Mouse (Mus musculus): ENCODE data around the gene Rufy3. TPM values are rescaled to one million over a fixed set of nuclear protein-coding genes. Genes with fewer than 3 reads are reported as not detected.

Gene Rufy3
- polyA plus RNA-seq, 1 experiment from 2014 or later, result 304 TPM

- no peaks in the 10 kb centered on the region for H3K4me1 ChIP-seq (replicated peaks)
- no peak overlapping the region for H3K4me3 ChIP-seq (replicated peaks)
- H3K9me3 ChIP-seq, result no peaks in the 10 kb centered on the region
- H3K36me3 ChIP-seq, result no peaks in the 10 kb centered on the region
- no peak overlapping the region for H3K9ac ChIP-seq (replicated peaks)
- H3K4me2 ChIP-seq (replicated peaks), result no peak overlapping the region
- H3K27me3 ChIP-seq, result no peaks in the 10 kb centered on the region
- no peak for ATAC-seq
- no peak overlapping the region for H3K27ac ChIP-seq
Measured at GRCm38 (mm10) chr5:88693057-88693456, 128.2 kb downstream of the Rufy3 start.

GRCm38 (mm10) chr5:88697291-88697690 is 132.5 kb downstream of the Rufy3 start:
- 79% methylated on average over 5 of the region's 5 CpGs for WGBS
- H3K4me3 ChIP-seq (replicated peaks), result no peak overlapping the region
- H3K9ac ChIP-seq (replicated peaks), result no peak overlapping the region
- H3K4me1 ChIP-seq (replicated peaks), result no peaks in the 10 kb centered on the region
- no peaks in the 10 kb centered on the region for H3K9me3 ChIP-seq
- no peak for ATAC-seq
- H3K27ac ChIP-seq, result no peak overlapping the region
- no peaks in the 10 kb centered on the region for H3K27me3 ChIP-seq
- no peak overlapping the region for H3K4me2 ChIP-seq (replicated peaks)
- H3K36me3 ChIP-seq, result no peaks in the 10 kb centered on the region

- no peak overlapping the region for H3K4me2 ChIP-seq (replicated peaks)
- no peaks in the 10 kb centered on the region for H3K4me1 ChIP-seq (replicated peaks)
- H3K27ac ChIP-seq, result no peak overlapping the region
- no peaks in the 10 kb centered on the region for H3K36me3 ChIP-seq
- H3K9me3 ChIP-seq, result no peaks in the 10 kb centered on the region
- no peak overlapping the region for H3K4me3 ChIP-seq (replicated peaks)
- H3K27me3 ChIP-seq, result no peaks in the 10 kb centered on the region
- 74% methylated on average over 4 of the region's 4 CpGs for WGBS
- no peak for ATAC-seq
- no peak overlapping the region for H3K9ac ChIP-seq (replicated peaks)
Measured at GRCm38 (mm10) chr5:88699251-88699913, 134.5 kb downstream of the Rufy3 start.

Other genes with a start within 250 kb of the Rufy3 start
- not detected in 2 replicates for gene Prol1, start 247.7 kb upstream of the Rufy3 start, polyA plus RNA-seq (2015; fragmentation: Nextera tagmentation; extraction: Ambion mirVana)
- gene Amtn, start 188.9 kb upstream of the Rufy3 start, polyA plus RNA-seq (2015; fragmentation: Nextera tagmentation; extraction: Ambion mirVana), result not detected in 2 replicates
- gene Ambn, start 109.0 kb upstream of the Rufy3 start, polyA plus RNA-seq (2015; fragmentation: Nextera tagmentation; extraction: Ambion mirVana), result 0.21 TPM in 1 of 2 replicates, not detected in the other
- gene Enam, start 77.1 kb upstream of the Rufy3 start, polyA plus RNA-seq (2015; fragmentation: Nextera tagmentation; extraction: Ambion mirVana), result not detected in 2 replicates
- 0.19 and 0.24 TPM in 2 replicates for gene Jchain, start 37.1 kb upstream of the Rufy3 start, polyA plus RNA-seq (2015; fragmentation: Nextera tagmentation; extraction: Ambion mirVana)
- gene Utp3, start 10.6 kb upstream of the Rufy3 start, polyA plus RNA-seq (2015; fragmentation: Nextera tagmentation; extraction: Ambion mirVana), result 56.0 and 59.3 TPM in 2 replicates
- 77.7 and 85.2 TPM in 2 replicates for gene Grsf1, start 111.1 kb downstream of the Rufy3 start, polyA plus RNA-seq (2015; fragmentation: Nextera tagmentation; extraction: Ambion mirVana)
- gene Mob1b, start 155.8 kb downstream of the Rufy3 start, polyA plus RNA-seq (2015; fragmentation: Nextera tagmentation; extraction: Ambion mirVana), result 12.0 and 12.1 TPM in 2 replicates
- 81.8 and 82.1 TPM in 2 replicates for gene Dck, start 200.0 kb downstream of the Rufy3 start, polyA plus RNA-seq (2015; fragmentation: Nextera tagmentation; extraction: Ambion mirVana)

Data from midbrain, embryonic 13.5 days (tissue).